Mouse (Mus musculus) c-Kit-positive CD71-positive TER-119-positive erythroid progenitor cells, embryonic 14.5 days (primary cell): Measurements from ENCODE around the gene Slc15a2.

Experiments
- DNase-seq: peaks from one replicate; pipeline ENCODE4 v3.0.0-alpha.2; 2013; ENCODE audit warnings: low spot score

Gene Slc15a2

GRCm38 (mm10) chr16:36784594-36785313 is at the start of gene Slc15a2:
Gene Slc15a2 (minus strand): TSS chr16:36784962.
- no peak for DNase-seq

- peak; percentile 9 for DNase-seq
These were observed 44.1 kb upstream of the Slc15a2 start for GRCm38 (mm10) chr16:36828820-36829219.

- DNase-seq: peak; percentile 80
These were observed 43.5 kb upstream of the Slc15a2 start, which contains the start of gene Iqcb1 for GRCm38 (mm10) chr16:36828054-36828786. Gene Iqcb1 (plus strand): TSS chr16:36828385.

GRCm38 (mm10) chr16:36827611-36828053 is 42.9 kb upstream of the Slc15a2 start:
- DNase-seq: no peak

GRCm38 (mm10) chr16:36821474-36821873 is 36.7 kb upstream of the Slc15a2 start:
- DNase-seq: peak; percentile 16

- no peak for DNase-seq
These were observed 36.0 kb upstream of the Slc15a2 start for GRCm38 (mm10) chr16:36820747-36821146.

- no peak for DNase-seq
These were observed 35.3 kb upstream of the Slc15a2 start for GRCm38 (mm10) chr16:36820016-36820415.

- DNase-seq: peak; percentile 65
These were observed 32.7 kb upstream of the Slc15a2 start for GRCm38 (mm10) chr16:36817321-36817926.

GRCm38 (mm10) chr16:36816916-36817315 is 32.2 kb upstream of the Slc15a2 start:
- DNase-seq: no peak

GRCm38 (mm10) chr16:36813680-36814079 is 28.9 kb upstream of the Slc15a2 start:
- peak; percentile 10 for DNase-seq

GRCm38 (mm10) chr16:36808616-36809015 is 23.9 kb upstream of the Slc15a2 start:
- no peak for DNase-seq

- DNase-seq: no peak
These were observed 17.6 kb upstream of the Slc15a2 start for GRCm38 (mm10) chr16:36802361-36802760.

GRCm38 (mm10) chr16:36798334-36798733 is 13.6 kb upstream of the Slc15a2 start:
- DNase-seq: no peak

GRCm38 (mm10) chr16:36794976-36795375 is 10.2 kb upstream of the Slc15a2 start:
- DNase-seq: no peak

- no peak for DNase-seq
These were observed 5.4 kb upstream of the Slc15a2 start for GRCm38 (mm10) chr16:36790166-36790565.

GRCm38 (mm10) chr16:36786466-36786865 is 1.7 kb upstream of the Slc15a2 start:
- DNase-seq: no peak

GRCm38 (mm10) chr16:36784146-36784545 is 616 bp downstream of the Slc15a2 start:
- DNase-seq: no peak

- no peak for DNase-seq
These were observed 9.1 kb downstream of the Slc15a2 start for GRCm38 (mm10) chr16:36775658-36776057.

- DNase-seq: no peak
These were observed 11.8 kb downstream of the Slc15a2 start for GRCm38 (mm10) chr16:36772996-36773395.

- DNase-seq: no peak
These were observed 13.1 kb downstream of the Slc15a2 start for GRCm38 (mm10) chr16:36771703-36772102.

GRCm38 (mm10) chr16:36771244-36771643 is 13.5 kb downstream of the Slc15a2 start:
- no peak for DNase-seq

GRCm38 (mm10) chr16:36770830-36771229 is 13.9 kb downstream of the Slc15a2 start:
- no peak for DNase-seq
